Mouse (Mus musculus): ENCODE measurements around the gene Cfap61. TPM values are rescaled to one million over a fixed set of nuclear protein-coding genes. Genes with fewer than 3 reads are reported as not detected.

Gene Cfap61
- total and polyA plus RNA-seq, 3 experiments: 0.13 TPM; not detected in 2

- Histone ChIP-seq H3K4me1 (ENCODE audit: control insufficient read depth in 1 of 2, insufficient read depth in 2 of 2, low read length in 2 of 2) (peaks cover 3 to 5% of the 10 kb centered on the region in 2 experiments; a peak in 2 of 4 replicates), H3K4me3 (ENCODE audit: control insufficient read depth in 1 of 2, insufficient read depth in 1 of 2, low read depth in 2 of 2, low read length in 2 of 2) (no peak overlapping the region), H3K27ac (ENCODE audit: control insufficient read depth, low read depth, low read length) (no peak overlapping the region), H3K36me3 (ENCODE audit: control insufficient read depth in 1 of 2, insufficient read depth in 2 of 2, low read length in 2 of 2) (peaks cover 0 to 4% of the 10 kb centered on the region in 2 experiments; a peak in 1 of 4 replicates), H3K9me3 (replicated peaks; ENCODE audit: insufficient read depth, low read length) (no peaks in the 10 kb centered on the region), H3K9ac (ENCODE audit: control insufficient read depth, low read depth, low read length, poor library complexity, severe bottlenecking) (no peak overlapping the region), H3K79me2 (ENCODE audit: control insufficient read depth, insufficient read depth, low read length, poor library complexity) (no peaks in the 10 kb centered on the region), H3K27me3 (ENCODE audit: control insufficient read depth in 1 of 2, insufficient read depth in 2 of 2, low read length in 2 of 2) (peaks cover 0 to 3% of the 10 kb centered on the region in 2 experiments; a peak in 1 of 4 replicates)
- DNase-seq (ENCODE audit: low read depth, low spot score): no peak
- no peak for TF ChIP-seq POLR2AphosphoS2 (IDR thresholded peaks at IDR 0.05; ENCODE audit: low read length)
- TF ChIP-seq USF1 (IDR thresholded peaks at IDR 0.05; ENCODE audit: low read depth, low read length): no peak
- TF ChIP-seq TAL1 (IDR thresholded peaks at IDR 0.05; ENCODE audit: low read length): no peak
- TF ChIP-seq GABPA (IDR thresholded peaks at IDR 0.05; ENCODE audit: low read depth, low read length): no peak
- TF ChIP-seq E2F4 (IDR thresholded peaks at IDR 0.05; ENCODE audit: borderline replicate concordance, low read depth, low read length): no peak
- TF ChIP-seq MAZ (IDR thresholded peaks at IDR 0.05; ENCODE audit: low read depth, low read length): no peak
- no peak for TF ChIP-seq ELF1 (IDR thresholded peaks at IDR 0.05; ENCODE audit: low read depth, low read length)
Measured at GRCm38 (mm10) chr2:145948402-145948954, 13.9 kb downstream of the Cfap61 start.

GRCm38 (mm10) chr2:145949475-145950068 lies 15.0 kb downstream of the Cfap61 start:
- Histone ChIP-seq H3K9me3 (replicated peaks; ENCODE audit: insufficient read depth, low read length) (no peaks in the 10 kb centered on the region), H3K27me3 (ENCODE audit: control insufficient read depth in 1 of 2, insufficient read depth in 2 of 2, low read length in 2 of 2) (0 out of 4 replicates have a peak, but pooled peaks cover 0 to 2% of the 10 kb centered on the region in 2 experiments), H3K4me1 (ENCODE audit: control insufficient read depth in 1 of 2, insufficient read depth in 2 of 2, low read length in 2 of 2) (peaks cover 3 to 5% of the 10 kb centered on the region in 2 experiments; a peak in 2 of 4 replicates), H3K27ac (ENCODE audit: control insufficient read depth, low read depth, low read length) (no peak overlapping the region), H3K9ac (ENCODE audit: control insufficient read depth, low read depth, low read length, poor library complexity, severe bottlenecking) (no peak overlapping the region), H3K79me2 (ENCODE audit: control insufficient read depth, insufficient read depth, low read length, poor library complexity) (no peaks in the 10 kb centered on the region), H3K4me3 (ENCODE audit: control insufficient read depth in 1 of 2, insufficient read depth in 1 of 2, low read depth in 2 of 2, low read length in 2 of 2) (no peak overlapping the region), H3K36me3 (ENCODE audit: control insufficient read depth in 1 of 2, insufficient read depth in 2 of 2, low read length in 2 of 2) (peaks cover 0 to 4% of the 10 kb centered on the region in 2 experiments; a peak in 1 of 4 replicates)
- TF ChIP-seq NELFE (IDR thresholded peaks at IDR 0.05; ENCODE audit: low read depth, low read length) (no peak), NRF1 (IDR thresholded peaks at IDR 0.05; ENCODE audit: insufficient read depth, low read depth, low read length, poor library complexity, severe bottlenecking) (no peak), HCFC1 (IDR thresholded peaks at IDR 0.05; ENCODE audit: low read depth, low read length) (no peak), KAT2A (conservative IDR thresholded peaks at IDR 0.05; ENCODE audit: low read depth, low read length) (no peak), EP300 (IDR thresholded peaks at IDR 0.05; ENCODE audit: low read depth in 1 of 2, low read length in 2 of 2) (no peak), TCF12 (IDR thresholded peaks at IDR 0.05; ENCODE audit: low read depth, low read length) (no peak), SIN3A (IDR thresholded peaks at IDR 0.05; ENCODE audit: low read length) (no peak), ZMIZ1 (IDR thresholded peaks at IDR 0.05; ENCODE audit: low read depth, low read length) (no peak), CHD2 (IDR thresholded peaks at IDR 0.05; ENCODE audit: low read length) (no peak), ZC3H11A (IDR thresholded peaks at IDR 0.05; ENCODE audit: low read depth, low read length) (no peak), UBTF (IDR thresholded peaks at IDR 0.05; ENCODE audit: borderline replicate concordance, insufficient read depth, low read depth, low read length) (no peak), USF2 (IDR thresholded peaks at IDR 0.05; ENCODE audit: borderline replicate concordance in 1 of 2, insufficient read depth in 1 of 2, low read depth in 1 of 2, low read length in 2 of 2) (no peak), ELF1 (IDR thresholded peaks at IDR 0.05; ENCODE audit: low read depth, low read length) (no peak), ETS1 (IDR thresholded peaks at IDR 0.05; ENCODE audit: low read depth, low read length) (no peak), USF1 (IDR thresholded peaks at IDR 0.05; ENCODE audit: low read depth, low read length) (no peak), MXI1 (IDR thresholded peaks at IDR 0.05; ENCODE audit: low read depth, low read length) (no peak), POLR2AphosphoS2 (IDR thresholded peaks at IDR 0.05; ENCODE audit: low read length) (no peak), CHD1 (IDR thresholded peaks at IDR 0.05; ENCODE audit: low read depth, low read length) (no peak), MAFK (IDR thresholded peaks at IDR 0.05; ENCODE audit: borderline replicate concordance, low read depth, low read length) (no peak)
- no peak for DNase-seq (ENCODE audit: low read depth, low spot score)

All from MEL (cell line).